Mouse (Mus musculus): ENCODE measurements at regions not wholly inside any gene's neighbourhood (a gene's known extent, or its start where the extent isn't known, plus 50 kb on each side); places are given as distances from the start of the nearest gene placed in this dataset.

DNA sequence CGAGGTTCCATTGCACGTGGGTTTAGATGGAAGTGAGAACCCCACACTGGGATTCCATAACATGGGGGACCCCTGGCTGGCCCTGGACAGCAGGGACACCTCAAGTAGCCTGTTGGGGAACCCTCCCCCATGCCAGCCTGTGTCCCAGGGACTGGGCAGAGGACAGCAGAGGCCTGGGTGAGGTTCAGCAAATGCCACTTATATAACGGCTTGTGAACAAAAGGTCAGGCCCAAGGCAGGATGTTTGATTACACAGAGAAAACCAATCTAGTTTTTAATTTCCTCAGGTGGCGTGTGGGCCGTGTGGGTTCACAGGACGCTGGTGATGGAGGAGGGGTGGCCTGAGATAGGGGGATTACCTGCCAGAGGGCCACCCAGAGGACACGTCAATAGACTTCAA, 94.9 kb upstream of the Kazn start:
- Histone ChIP-seq H3K27me3 (ENCODE audit: control insufficient read depth, insufficient read depth, low read depth, low read length) (no peaks in the 10 kb centered on the region), H3K4me1 (ENCODE audit: control insufficient read depth, low read depth, low read length) (no peaks in the 10 kb centered on the region), H3K9me3 (replicated peaks; ENCODE audit: control insufficient read depth, low read length) (no peaks in the 10 kb centered on the region), H3K36me3 (ENCODE audit: control insufficient read depth, insufficient read depth) (no peaks in the 10 kb centered on the region), H3K4me3 (ENCODE audit: low read depth, low read length) (no peak overlapping the region), H3K9ac (ENCODE audit: low read depth, low read length) (no peak overlapping the region), H3K27ac (ENCODE audit: low read length) (no peak overlapping the region), H3K4me2 (ENCODE audit: low read depth, low read length) (no peak overlapping the region)
- ATAC-seq (ENCODE audit: low read depth), result no peak
- 74% methylated on average over 7 of the region's 7 CpGs for WGBS (ENCODE audit: insufficient replicate concordance)

DNA sequence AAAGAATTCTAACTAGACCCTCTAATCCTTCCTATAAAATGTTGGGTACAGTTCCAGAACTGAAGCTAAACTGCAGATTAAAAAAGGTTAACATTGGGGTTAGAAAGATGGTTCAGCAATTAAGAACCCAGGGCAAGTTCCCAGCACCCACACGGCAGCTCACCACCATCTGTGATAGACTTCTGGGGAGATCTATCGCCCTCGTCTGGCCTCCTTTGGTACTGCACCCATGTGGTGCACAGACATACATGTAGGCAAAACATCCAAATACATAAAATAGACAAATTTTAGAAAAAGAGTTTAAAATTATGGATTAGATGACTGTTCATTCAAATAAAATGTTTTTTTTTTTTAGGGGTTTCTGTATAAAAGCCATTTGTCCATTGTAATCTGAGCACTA, 91.4 kb upstream of the Kazn start:
- 71% methylated on average over 3 of the region's 3 CpGs for WGBS (ENCODE audit: insufficient replicate concordance)
- H3K36me3 ChIP-seq (ENCODE audit: control insufficient read depth, insufficient read depth), result no peaks in the 10 kb centered on the region
- H3K4me3 ChIP-seq (ENCODE audit: low read depth, low read length), result no peak overlapping the region
- H3K27ac ChIP-seq (ENCODE audit: low read length), result no peak overlapping the region
- no peaks in the 10 kb centered on the region for H3K27me3 ChIP-seq (ENCODE audit: control insufficient read depth, insufficient read depth, low read depth, low read length)
- no peaks in the 10 kb centered on the region for H3K4me1 ChIP-seq (ENCODE audit: control insufficient read depth, low read depth, low read length)
- no peak for ATAC-seq (ENCODE audit: low read depth)
- H3K9ac ChIP-seq (ENCODE audit: low read depth, low read length), result no peak overlapping the region
- H3K4me2 ChIP-seq (ENCODE audit: low read depth, low read length), result no peak overlapping the region
- no peaks in the 10 kb centered on the region for H3K9me3 ChIP-seq (replicated peaks; ENCODE audit: control insufficient read depth, low read length)

DNA sequence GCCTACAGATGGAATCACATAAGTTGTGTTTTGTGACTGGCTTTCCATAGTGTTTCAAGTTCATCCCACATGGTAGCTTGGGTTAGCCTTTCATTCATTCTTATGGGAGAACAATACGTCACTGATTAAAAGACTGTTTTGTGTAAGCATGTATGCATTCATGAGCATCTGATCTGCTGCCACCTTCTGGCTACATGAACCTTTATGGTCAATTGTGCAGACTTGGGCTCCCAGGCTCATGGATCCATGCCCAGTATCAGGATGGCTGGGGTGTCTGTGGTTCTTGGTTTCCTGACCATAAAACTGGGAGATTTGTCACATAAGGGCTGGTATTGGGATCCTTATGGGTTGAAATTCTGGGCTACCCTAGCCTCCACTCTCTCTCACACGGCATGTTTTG, 90.4 kb upstream of the Kazn start:
- H3K27me3 ChIP-seq (ENCODE audit: control insufficient read depth, insufficient read depth, low read depth, low read length), result no peaks in the 10 kb centered on the region
- no peak overlapping the region for H3K9ac ChIP-seq (ENCODE audit: low read depth, low read length)
- WGBS (ENCODE audit: insufficient replicate concordance), result 55% methylated on average over 2 of the region's 2 CpGs
- no peak for ATAC-seq (ENCODE audit: low read depth)
- no peaks in the 10 kb centered on the region for H3K36me3 ChIP-seq (ENCODE audit: control insufficient read depth, insufficient read depth)
- H3K9me3 ChIP-seq (replicated peaks; ENCODE audit: control insufficient read depth, low read length), result no peaks in the 10 kb centered on the region
- H3K4me2 ChIP-seq (ENCODE audit: low read depth, low read length), result no peak overlapping the region
- H3K4me1 ChIP-seq (ENCODE audit: control insufficient read depth, low read depth, low read length), result no peaks in the 10 kb centered on the region
- no peak overlapping the region for H3K4me3 ChIP-seq (ENCODE audit: low read depth, low read length)
- no peak overlapping the region for H3K27ac ChIP-seq (ENCODE audit: low read length)

DNA sequence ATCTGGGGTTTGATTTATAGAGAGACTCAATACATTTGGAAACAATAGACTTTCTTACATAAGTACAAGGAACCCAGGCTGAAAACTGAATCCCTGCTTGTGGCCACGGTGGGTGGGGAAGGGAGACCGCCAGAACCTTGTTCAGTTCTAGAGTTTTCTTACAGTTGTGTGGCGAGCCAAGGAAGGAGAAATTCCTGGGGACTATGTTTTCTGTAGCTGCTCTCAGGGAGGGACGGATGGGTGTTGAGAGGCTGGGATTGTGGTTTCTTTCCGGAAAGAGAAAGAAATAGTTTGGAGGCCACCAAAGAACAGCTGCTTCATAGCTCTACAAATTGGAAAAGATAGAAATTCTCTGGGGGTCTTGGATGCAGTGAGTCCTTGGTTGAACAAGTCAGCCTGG, 87.3 kb upstream of the Kazn start:
- no peak overlapping the region for H3K27ac ChIP-seq (ENCODE audit: low read length)
- H3K9ac ChIP-seq (ENCODE audit: low read depth, low read length), result no peak overlapping the region
- H3K4me2 ChIP-seq (ENCODE audit: low read depth, low read length), result no peak overlapping the region
- no peaks in the 10 kb centered on the region for H3K36me3 ChIP-seq (ENCODE audit: control insufficient read depth, insufficient read depth)
- H3K4me1 ChIP-seq (ENCODE audit: control insufficient read depth, low read depth, low read length), result no peaks in the 10 kb centered on the region
- ATAC-seq (ENCODE audit: low read depth), result no peak
- H3K9me3 ChIP-seq (replicated peaks; ENCODE audit: control insufficient read depth, low read length), result no peaks in the 10 kb centered on the region; the same call in 1 of the 2 replicates
- no peaks in the 10 kb centered on the region for H3K27me3 ChIP-seq (ENCODE audit: control insufficient read depth, insufficient read depth, low read depth, low read length)
- H3K4me3 ChIP-seq (ENCODE audit: low read depth, low read length), result no peak overlapping the region
- 60% methylated on average over 5 of the region's 5 CpGs for WGBS (ENCODE audit: insufficient replicate concordance)

DNA sequence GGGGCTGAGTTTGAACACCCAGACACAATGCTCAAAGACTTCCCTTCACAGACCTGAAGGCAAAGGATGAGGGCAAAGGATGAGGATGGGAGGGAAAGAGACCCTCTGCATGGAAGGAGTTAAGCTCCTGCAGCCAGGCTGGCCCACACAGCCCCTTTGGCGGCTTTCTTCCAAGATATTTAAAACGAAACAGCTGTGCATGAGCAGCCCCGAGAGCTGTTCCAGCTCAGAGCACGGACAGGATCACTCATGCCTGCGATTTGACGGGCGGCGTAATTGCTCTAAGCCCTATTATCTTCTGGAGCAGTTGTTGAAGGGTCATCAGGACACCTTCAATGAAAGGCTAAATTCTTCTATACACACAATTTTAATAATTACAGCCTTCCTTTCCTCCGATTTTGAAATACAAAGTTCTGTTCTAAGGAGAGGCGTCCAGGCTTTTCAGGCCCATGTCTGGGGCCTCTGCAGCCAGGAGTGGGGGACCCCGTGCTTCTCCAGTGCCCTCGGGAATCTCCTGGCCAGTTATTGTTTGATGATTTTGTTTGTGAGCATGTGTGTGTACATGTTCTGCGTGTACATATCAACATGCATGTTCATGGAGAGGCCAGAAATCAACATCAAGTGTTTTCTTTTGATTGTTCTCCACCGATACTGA, 82.1 kb upstream of the Kazn start:
- Histone ChIP-seq H3K27me3 (ENCODE audit: control insufficient read depth, insufficient read depth, low read depth, low read length) (no peaks in the 10 kb centered on the region), H3K9ac (ENCODE audit: low read depth, low read length) (no peak overlapping the region), H3K4me3 (ENCODE audit: low read depth, low read length) (no peak overlapping the region), H3K4me2 (ENCODE audit: low read depth, low read length) (no peak overlapping the region), H3K9me3 (replicated peaks; ENCODE audit: control insufficient read depth, low read length) (no peaks in the 10 kb centered on the region; the same call in 1 of the 2 replicates), H3K4me1 (ENCODE audit: control insufficient read depth, low read depth, low read length) (no peaks in the 10 kb centered on the region), H3K27ac (ENCODE audit: low read length) (no peak overlapping the region), H3K36me3 (ENCODE audit: control insufficient read depth, insufficient read depth) (no peaks in the 10 kb centered on the region)
- no peak for ATAC-seq (ENCODE audit: low read depth)
- 63% methylated on average over 14 of the region's 14 CpGs for WGBS (ENCODE audit: insufficient replicate concordance)

DNA sequence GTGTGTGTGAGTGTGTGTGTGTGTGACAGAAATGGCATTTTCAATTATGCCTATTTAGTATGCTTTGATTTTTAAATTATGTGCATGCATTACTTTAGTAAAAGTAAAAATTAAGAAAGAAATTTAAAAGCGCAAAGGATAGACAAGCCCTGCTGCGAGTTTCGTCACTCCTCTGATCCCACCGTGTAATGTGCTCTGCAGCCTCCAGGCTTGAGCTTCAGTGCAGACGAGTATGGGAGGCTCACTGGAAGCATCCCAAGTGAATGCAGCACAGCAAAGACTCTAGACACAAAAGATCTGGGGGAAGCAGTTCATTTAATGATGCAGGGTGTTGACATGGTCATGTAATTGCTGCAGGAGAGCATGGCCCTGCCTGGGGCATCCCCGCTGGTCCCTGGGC, 71.1 kb upstream of the Kazn start:
- H3K27me3 ChIP-seq (ENCODE audit: control insufficient read depth, insufficient read depth, low read depth, low read length), result no peaks in the 10 kb centered on the region
- no peak overlapping the region for H3K27ac ChIP-seq (ENCODE audit: low read length)
- H3K36me3 ChIP-seq (ENCODE audit: control insufficient read depth, insufficient read depth), result no peaks in the 10 kb centered on the region
- H3K9ac ChIP-seq (ENCODE audit: low read depth, low read length), result no peak overlapping the region
- no peak for ATAC-seq (ENCODE audit: low read depth)
- H3K9me3 ChIP-seq (replicated peaks; ENCODE audit: control insufficient read depth, low read length), result no peaks in the 10 kb centered on the region
- no peak overlapping the region for H3K4me2 ChIP-seq (ENCODE audit: low read depth, low read length)
- 72% methylated on average over 6 of the region's 6 CpGs for WGBS (ENCODE audit: insufficient replicate concordance)
- H3K4me3 ChIP-seq (ENCODE audit: low read depth, low read length), result no peak overlapping the region
- no peaks in the 10 kb centered on the region for H3K4me1 ChIP-seq (ENCODE audit: control insufficient read depth, low read depth, low read length)

GRCm38 (mm10) chr4:142308271-142308670, 69.1 kb upstream of the Kazn start:
- Histone ChIP-seq H3K27me3 (ENCODE audit: control insufficient read depth, insufficient read depth, low read depth, low read length) (no peaks in the 10 kb centered on the region), H3K4me2 (ENCODE audit: low read depth, low read length) (no peak overlapping the region), H3K9me3 (replicated peaks; ENCODE audit: control insufficient read depth, low read length) (no peaks in the 10 kb centered on the region), H3K9ac (ENCODE audit: low read depth, low read length) (no peak overlapping the region), H3K36me3 (ENCODE audit: control insufficient read depth, insufficient read depth) (no peaks in the 10 kb centered on the region), H3K4me3 (ENCODE audit: low read depth, low read length) (no peak overlapping the region), H3K4me1 (ENCODE audit: control insufficient read depth, low read depth, low read length) (no peaks in the 10 kb centered on the region), H3K27ac (ENCODE audit: low read length) (no peak overlapping the region)
- WGBS (ENCODE audit: insufficient replicate concordance), result 45% methylated on average over 7 of the region's 7 CpGs
- ATAC-seq (ENCODE audit: low read depth), result no peak

DNA sequence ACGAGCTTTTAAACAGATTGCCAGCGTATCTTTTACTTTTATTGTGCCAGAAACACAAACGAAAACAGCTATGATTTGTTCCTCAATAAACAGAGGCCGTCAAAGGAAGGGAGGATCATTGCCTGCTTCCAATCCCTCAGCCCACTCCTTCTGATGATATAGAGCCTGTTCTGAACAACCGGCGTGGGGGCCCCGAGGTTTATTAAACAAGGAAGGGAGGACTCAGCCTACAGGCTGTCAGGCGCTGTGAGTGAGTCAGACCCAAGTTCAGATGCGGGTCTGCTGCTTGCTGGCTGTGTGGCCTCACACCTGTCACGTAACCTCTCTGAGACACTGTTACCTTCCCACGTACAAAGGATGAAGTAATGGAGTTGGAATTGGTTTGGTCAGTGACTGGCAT, 68.1 kb upstream of the Kazn start:
- WGBS (ENCODE audit: insufficient replicate concordance), result 56% methylated on average over 11 of the region's 11 CpGs
- H3K4me3 ChIP-seq (ENCODE audit: low read depth, low read length), result no peak overlapping the region

DNA sequence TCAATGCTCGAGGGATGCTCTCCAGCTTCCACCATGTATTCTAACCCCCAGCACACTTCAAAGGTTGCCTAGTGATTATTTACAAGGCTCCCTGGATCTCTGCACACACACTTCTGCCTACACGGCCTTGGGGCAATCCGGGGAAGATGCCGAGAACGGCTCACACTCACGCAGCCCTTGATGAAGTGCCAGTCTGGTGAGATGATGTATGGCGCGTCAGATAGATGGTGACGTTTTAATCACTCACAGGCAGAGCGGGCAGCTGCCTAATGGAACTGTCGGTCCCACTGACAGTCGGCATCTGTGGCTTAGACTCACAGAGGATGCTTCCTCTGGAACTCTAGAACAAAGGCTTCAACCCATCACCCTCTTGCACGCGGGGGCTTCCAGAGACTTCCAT, 66.9 kb upstream of the Kazn start:
- H3K27ac ChIP-seq (ENCODE audit: low read length), result no peak overlapping the region
- H3K4me2 ChIP-seq (ENCODE audit: low read depth, low read length), result no peak overlapping the region
- H3K4me3 ChIP-seq (ENCODE audit: low read depth, low read length), result no peak overlapping the region
- WGBS (ENCODE audit: insufficient replicate concordance), result 69% methylated on average over 14 of the region's 14 CpGs
- no peaks in the 10 kb centered on the region for H3K27me3 ChIP-seq (ENCODE audit: control insufficient read depth, insufficient read depth, low read depth, low read length)
- no peaks in the 10 kb centered on the region for H3K4me1 ChIP-seq (ENCODE audit: control insufficient read depth, low read depth, low read length)
- no peaks in the 10 kb centered on the region for H3K36me3 ChIP-seq (ENCODE audit: control insufficient read depth, insufficient read depth)
- ATAC-seq (ENCODE audit: low read depth), result no peak
- no peaks in the 10 kb centered on the region for H3K9me3 ChIP-seq (replicated peaks; ENCODE audit: control insufficient read depth, low read length)
- no peak overlapping the region for H3K9ac ChIP-seq (ENCODE audit: low read depth, low read length)

More for the DNA sequence above, 68.1 kb upstream of the Kazn start:
- no peaks in the 10 kb centered on the region for H3K4me1 ChIP-seq (ENCODE audit: control insufficient read depth, low read depth, low read length)
- H3K27me3 ChIP-seq (ENCODE audit: control insufficient read depth, insufficient read depth, low read depth, low read length), result no peaks in the 10 kb centered on the region
- no peak overlapping the region for H3K4me2 ChIP-seq (ENCODE audit: low read depth, low read length)
- no peak overlapping the region for H3K9ac ChIP-seq (ENCODE audit: low read depth, low read length)
- ATAC-seq (ENCODE audit: low read depth), result no peak
- no peak overlapping the region for H3K27ac ChIP-seq (ENCODE audit: low read length)
- no peaks in the 10 kb centered on the region for H3K9me3 ChIP-seq (replicated peaks; ENCODE audit: control insufficient read depth, low read length)
- H3K36me3 ChIP-seq (ENCODE audit: control insufficient read depth, insufficient read depth), result no peaks in the 10 kb centered on the region
